Mouse (Mus musculus): ENCODE measurements around the gene Slc44a3. TPM values are rescaled to one million over a fixed set of nuclear protein-coding genes. Genes with fewer than 3 reads are reported as not detected.
A peak's percentile ranks its signal among the peaks of the same experiment; 100 is the strongest.

The Slc44a3 gene
- total RNA-seq, 2 experiments from 2014 or later, result 20.3 to 24.1 TPM

DNA sequence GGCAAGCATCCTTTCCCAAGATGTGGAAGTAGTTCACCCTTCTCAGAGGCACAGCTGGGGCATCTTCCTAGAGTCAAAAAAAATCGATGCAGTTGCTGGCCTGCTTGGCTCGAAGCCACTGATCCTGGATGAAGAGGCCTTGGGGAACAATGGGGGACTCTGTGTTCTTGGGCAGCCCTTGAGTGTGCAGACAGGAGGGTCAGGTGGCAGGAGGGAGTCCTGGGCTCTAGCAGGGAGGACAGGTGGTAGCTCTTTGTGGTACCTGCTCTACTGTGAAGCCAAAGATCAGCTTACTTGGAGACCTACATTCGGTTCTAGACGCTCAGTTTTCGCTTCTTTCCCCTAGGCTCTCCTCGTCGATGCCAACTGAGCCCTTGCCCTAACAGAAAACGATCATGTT lies 26.0 kb downstream of the Slc44a3 start:
- no peak for DNase-seq (ENCODE audit: low spot score in 2 of 2)

DNA sequence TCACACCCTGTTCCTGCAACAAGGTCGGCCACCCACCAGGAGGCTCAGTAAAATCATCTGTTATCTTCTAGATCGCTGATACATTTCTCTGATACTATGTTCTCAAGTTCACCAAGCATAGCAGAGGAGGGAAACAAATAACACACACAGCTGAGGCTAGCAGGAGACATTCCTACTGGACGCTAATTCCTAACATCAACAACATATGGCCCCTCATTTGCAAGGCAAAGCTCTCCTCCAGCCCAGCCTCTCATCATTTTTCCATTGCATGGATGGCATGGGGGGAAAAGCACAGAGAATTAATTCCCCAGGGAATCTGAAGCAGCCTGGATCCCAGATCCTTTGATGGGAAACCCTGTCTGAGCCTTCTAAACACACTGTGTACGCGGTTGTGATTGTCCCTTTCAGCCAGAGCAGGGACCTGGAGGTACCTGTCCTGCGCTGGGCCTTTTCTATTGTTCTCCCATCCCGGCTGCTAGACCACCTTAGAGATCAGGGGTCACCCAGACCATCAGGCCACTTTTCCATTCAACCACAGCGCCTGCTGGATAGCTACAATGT lies 27.2 kb downstream of the Slc44a3 start:
- DNase-seq (ENCODE audit: low spot score in 2 of 2), result no peak

DNA sequence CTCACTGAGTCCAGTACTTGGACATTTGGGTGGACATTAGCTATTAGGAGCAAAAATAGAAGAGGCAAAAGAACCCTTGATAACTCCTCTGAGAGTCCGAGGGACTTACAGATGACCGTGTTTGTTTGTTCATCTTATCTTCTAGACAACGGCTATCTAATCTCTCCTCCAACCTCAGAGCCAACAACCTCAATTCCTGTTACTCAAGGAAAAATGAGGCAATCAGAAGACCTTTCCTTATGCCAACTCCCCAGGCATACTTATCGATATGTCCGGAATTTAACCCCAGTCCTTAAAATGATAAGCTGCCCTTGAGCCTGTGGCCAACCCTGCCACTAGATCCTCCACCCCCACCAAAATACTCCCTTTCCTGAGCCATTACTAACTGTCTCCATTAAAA lies 31.5 kb downstream of the Slc44a3 start:
- DNase-seq (ENCODE audit: low spot score in 2 of 2), result no peak

DNA sequence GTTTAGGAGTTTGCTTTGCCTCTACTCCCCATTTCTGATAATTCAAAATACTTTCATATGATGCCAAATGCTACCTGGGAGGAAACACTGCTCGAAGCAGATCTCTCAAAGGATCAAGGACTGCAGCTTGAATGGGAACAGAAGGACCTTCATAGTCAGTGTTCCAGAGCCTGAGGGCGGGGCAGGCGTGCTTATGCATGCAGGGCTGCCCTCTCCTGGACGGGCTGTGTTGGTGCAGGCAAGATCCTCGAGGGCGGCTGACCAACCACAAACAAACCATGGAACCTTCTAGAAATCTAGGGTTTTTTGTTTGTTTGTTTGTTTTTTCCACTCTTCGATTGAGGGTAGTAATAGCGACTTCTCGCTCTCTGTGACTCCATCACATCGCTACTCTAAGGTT lies 32.0 kb downstream of the Slc44a3 start:
- DNase-seq (ENCODE audit: low spot score in 2 of 2), result peak; percentile 78 to 82

DNA sequence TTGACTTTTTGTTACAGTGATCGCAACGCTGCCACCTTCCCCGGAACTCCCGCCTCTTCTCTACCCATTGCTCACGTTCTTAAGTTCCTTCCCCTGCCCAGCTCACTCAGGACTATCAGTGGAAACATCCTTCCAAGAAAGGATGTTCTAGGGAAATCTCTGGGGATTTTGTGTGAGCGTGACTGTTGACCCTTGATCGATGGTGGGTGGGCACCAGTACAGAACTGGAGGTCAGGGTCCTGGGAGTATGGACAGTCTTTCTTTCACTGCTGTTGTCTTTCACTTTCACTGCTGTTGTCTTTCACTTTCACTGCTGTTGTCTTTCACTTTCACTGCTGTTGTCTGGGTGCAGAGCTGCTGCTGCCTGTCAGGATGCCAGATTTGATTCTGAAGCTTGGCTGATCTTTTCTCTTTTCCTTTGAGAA lies 38.2 kb downstream of the Slc44a3 start:
- no peak for DNase-seq (ENCODE audit: low spot score in 2 of 2)

DNA sequence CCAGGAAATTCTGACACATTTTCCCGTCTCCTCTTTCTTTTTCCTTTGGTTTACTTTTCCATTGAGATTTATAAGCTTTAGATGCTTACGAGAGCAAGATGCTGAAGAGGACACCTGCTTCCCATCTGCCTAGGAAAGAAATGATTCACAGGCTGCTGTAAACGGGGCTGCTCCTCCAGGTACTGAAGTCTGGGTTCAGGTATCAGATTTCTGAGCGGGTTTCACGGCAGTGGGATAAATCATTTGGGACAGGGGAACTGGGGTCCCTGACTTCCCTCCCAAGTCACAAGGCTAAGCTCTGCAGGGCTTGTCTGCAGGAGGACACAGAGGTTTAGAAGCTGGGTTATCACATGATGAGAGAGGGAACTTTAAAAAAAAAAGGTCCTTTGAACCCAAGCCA lies 40.2 kb downstream of the Slc44a3 start:
- no peak for DNase-seq (ENCODE audit: low spot score in 2 of 2)

DNA sequence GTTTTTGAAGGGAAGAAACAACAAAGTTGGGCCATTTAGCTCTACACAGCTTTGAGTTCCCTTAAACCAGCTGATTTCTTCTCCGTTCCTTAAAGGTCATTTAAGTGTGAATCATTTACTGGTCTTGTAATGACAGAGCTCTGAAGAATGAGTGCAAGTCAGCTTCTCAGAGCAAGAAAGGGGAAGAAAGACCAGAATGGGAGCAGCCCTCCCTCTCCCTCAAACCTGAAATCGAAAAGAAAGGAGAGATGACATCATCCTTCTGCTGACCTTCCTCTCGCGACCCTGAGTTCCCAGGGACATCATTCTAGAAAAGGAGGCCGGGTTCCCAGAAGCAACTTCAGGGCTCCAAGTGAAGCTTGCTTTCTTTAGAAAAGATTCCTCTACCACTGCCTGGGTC lies 41.3 kb downstream of the Slc44a3 start:
- DNase-seq (ENCODE audit: low spot score in 2 of 2), result peak in 1 of 2 experiments; percentile 44

DNA sequence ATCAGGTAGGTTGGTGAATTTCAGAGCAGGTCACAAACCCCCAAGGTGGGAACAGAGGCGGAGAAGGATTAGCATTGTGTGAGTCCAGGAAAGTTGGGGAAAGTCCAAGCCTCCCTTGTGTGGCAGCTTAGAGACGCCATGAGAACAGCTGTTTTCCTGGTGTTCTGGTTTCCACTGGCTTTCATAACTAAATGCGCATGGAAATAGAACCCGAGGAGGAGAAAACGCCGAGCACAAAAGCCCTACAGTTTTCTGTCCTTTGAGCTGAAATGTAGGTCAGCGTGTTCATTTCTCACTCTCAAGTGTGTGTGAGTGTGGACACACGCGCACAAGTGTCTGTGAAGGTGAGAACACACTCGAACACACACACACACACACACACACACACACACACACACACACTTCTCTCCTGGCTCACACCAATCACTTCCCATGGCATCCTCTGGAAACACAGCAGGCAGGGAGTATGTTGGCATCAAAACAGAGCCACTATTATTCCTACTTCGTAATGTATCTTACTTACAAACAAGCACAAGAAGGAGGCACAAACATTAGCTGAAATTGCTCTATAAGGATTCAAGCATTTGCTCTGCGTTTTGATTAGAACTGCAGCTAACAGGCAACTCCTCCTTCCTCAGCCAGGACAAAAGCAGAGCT lies 42.6 kb downstream of the Slc44a3 start:
- no peak for DNase-seq (ENCODE audit: low spot score in 2 of 2)

DNA sequence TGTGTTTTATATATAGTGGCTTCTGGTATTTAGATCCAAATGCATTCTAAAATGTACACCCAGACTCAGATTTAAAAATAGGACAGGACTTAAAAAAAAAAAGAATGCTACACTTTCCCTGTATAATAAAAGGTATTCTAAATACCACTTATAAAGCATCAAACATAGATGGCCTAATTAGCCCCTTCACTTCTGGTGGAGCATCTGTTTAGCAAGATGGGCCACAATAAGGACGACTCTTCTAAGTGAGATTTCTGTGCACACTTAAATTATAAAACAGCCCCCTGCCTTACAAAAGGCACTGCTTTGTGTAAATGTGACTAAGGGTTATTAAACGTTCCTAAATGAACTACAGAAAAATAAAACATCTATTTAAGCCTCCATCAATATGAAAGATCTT lies 47.0 kb downstream of the Slc44a3 start:
- no peak for DNase-seq (ENCODE audit: low spot score in 2 of 2)

DNA sequence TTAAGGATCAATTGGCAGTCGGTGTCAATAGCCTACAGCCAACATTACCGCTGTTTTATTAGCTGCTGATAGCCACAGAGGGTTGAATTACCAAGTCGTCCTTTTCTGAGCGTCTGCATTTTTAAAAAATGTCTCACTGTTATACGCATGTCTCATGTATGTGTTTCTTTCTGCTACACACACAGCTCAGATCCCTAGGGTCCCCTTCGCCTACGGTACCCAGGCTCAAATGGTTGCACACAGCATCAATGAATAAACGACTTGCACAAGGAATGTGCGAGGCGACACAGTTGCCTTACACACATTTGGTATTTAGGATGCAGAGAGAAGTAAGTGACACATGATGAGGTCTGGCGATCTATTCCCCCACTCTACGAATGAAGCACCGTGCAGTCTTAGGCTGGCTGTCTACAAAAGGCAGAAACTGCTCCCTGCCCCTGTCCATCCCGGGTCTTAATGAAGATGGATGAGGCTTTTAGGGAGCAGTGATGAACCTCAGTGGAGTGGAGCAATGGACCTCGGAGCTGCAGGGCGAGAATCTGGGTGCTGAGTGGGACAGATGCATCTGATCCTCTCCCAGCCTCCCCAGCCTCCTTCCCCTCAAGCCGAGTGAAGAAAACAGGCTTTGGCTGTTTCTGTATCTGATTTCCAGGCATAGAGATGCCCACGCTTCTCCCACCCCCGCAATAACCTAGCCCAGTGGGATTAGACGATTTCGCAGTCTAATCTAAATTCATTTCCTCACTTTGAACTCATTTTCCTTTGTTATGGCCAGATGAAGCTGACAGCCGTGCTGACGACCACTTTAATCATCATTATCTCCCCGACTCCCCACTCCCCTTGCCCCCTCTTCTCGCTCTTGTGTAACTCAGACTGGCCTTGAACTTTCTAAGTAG lies 48.7 kb downstream of the Slc44a3 start:
- DNase-seq (ENCODE audit: low spot score in 2 of 2), result no peak

DNA sequence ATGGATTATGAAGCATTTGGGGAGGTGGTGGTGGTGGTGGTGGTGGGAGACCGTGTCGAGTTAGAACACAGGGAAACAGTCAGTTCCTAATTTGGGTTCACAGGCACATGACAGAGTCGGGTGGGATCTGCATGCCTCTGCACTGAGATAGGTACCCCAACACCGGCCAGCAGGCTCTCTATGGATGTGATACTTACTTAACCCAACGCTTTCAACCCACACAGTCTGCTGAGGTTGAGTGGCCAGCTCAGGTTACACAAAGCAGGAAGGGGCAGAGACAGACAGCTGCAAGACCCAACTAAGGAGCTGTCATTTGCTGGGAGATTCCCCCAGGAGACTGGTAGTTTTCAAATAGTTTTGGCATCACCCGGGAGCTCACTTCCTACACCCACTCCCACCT lies 50.6 kb downstream of the Slc44a3 start:
- DNase-seq (ENCODE audit: low spot score in 2 of 2), result no peak

DNA sequence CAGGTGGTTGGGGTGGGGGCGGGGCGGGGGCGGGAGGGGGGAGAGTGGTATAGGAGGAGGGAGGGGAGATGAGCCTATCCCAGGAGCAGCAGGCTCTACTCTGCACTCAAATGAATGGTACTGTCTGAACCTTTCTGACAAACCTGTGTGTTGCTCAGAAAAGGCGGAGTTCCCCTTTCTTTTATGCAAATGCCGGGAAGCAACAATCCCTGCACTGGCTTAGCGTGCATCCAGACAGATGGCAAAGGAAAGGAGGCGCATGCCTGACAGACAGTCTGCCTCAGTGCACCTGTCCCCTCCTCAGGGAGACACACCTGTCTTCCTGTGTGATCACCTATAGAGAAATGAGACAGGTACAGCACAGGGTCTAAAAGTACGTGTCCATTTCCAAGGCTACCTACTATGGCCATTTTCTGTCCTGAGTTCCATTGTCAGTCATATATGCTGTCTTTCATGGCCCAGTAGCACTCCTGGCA lies 51.2 kb downstream of the Slc44a3 start:
- no peak for DNase-seq (ENCODE audit: low spot score in 2 of 2)

DNA sequence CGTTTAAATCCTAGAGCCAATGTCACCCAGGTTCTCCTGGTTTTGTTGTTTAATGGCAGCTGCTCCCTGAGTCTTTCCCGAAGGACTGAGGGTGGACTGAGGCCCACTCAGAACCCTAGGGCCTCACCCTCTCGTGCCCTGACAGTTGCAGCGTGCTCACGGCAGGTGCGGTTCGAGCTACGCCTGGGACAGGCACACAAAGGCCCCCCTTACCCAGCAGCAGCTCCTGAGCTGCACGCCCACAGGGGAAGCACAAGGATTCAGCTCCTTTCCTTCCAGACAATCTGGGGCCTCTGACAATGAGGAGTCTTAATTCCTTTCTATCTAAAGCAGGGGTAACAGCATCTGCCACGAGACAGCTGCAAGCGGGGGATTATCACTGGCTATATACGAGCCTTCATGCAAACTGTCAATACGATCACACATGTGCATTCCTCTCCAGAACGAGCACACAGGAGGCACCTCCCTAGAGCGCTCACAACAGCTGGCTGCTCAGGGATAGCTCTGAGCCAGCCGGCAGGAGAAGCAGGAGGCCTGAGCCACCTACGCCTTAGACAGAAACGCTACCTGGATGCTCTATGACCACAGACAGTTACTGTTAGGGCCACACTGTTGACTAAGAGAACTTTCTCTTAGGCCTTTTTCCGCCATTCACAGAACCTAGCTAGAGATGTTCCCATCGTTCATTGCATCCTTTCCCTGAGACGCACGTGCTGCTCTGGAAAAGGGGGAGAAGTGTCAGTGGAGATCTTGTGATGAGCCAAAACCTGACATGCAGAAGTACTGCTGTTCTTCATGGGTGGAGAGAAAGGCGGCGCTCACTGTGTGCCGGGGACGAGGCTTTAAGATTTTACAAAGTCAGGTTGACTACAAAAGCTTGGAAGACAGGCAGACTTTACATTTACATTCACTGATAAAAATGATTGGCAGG lies 51.9 kb downstream of the Slc44a3 start:
- no peak for DNase-seq (ENCODE audit: low spot score in 2 of 2)

DNA sequence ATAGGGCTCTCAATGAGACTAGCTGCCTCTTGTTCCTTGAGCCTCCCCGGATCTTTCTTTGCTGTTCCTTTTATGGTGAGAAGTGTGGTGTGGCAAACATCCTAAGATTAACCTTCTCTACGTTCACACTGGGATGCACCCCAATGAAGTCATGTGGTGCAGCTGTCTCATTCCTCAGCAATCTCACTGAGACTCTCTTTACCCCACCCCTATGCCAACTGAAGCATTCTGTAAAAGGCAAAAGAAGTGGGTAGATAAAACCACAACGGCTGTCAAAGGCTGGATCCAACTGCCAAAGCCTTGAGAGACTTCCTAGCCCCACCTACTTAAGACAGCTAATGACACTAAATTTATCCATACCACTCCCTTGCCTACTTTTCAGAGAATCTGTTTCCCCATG lies 57.5 kb downstream of the Slc44a3 start:
- no peak for DNase-seq (ENCODE audit: low spot score in 2 of 2)

DNA sequence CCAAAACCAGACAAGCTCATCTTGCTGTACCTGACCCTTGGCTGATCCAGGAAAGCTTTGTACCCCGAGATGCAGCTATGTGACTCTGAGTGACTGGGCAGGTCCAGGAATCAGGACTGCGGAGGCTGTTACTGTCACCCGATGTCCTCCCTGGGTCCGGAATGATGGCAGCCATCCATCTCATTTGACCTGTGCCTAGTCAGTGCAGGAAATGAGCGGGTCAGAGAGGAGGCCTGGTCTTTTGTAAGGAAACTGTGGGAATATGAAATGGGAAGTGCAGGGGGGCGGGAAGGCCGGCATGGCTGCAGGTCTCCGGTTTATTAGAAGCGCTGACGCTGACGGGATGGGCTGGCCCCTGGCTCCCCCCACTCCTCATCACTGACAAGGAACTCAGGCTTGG lies 60.5 kb downstream of the Slc44a3 start:
- DNase-seq (ENCODE audit: low spot score in 2 of 2), result no peak

DNA sequence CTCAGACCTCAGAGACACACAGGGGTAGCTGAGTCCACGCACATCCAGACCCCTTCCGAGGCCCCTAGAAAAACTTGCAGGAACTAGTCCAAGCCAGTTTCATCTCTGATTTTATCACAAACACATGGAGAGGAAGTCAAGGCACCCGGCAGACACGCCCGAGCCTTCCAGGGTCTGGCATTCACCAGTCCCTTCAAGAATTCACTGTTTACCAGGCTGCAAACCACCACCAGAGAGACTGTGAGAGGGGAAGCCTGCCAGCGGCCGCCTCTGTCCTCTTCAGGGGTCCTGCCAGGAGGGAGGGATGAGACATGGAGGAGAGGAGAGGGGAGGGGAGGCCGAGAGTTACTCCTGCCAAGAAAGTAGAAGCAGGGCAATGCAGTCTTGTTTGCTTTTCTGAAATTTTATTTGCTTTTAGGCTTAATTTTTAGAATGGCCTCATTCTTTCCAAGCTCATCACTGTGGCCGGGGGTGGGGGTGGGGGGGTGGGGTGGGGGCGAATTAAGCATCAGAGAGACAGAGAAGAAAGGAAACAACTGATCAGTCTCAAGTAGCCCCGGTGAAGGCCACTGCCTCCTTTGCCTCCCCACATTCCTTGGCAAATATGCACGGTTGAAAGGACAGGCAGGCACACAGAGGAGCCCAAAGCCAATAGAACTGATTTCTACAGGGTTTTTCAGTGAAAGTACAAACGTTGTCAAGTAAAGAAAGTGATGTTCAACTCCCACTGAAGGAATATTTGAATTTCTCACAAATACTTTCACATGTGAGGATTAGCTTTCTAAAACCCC lies 62.8 kb downstream of the Slc44a3 start:
- DNase-seq (ENCODE audit: low spot score in 2 of 2), result no peak

DNA sequence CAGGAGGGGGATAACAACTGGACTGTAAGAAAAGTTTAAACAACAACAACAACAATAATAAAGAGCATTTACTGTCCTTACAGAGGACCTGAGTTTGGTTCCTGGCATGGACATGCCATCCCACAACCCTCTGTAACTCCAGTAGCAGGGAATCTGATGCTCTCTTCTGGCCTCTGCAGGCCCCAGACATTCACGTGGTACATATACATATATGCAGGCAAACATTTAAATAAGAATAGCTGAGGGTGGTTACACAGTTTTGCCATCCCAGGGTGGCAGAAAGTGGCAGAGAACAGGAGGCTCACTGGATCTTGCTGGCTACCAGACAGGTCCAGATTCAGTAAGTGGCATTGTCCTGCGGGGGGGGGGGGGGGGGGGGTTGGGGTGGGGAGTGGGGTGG lies 64.1 kb downstream of the Slc44a3 start:
- DNase-seq (ENCODE audit: low spot score in 2 of 2), result no peak

DNA sequence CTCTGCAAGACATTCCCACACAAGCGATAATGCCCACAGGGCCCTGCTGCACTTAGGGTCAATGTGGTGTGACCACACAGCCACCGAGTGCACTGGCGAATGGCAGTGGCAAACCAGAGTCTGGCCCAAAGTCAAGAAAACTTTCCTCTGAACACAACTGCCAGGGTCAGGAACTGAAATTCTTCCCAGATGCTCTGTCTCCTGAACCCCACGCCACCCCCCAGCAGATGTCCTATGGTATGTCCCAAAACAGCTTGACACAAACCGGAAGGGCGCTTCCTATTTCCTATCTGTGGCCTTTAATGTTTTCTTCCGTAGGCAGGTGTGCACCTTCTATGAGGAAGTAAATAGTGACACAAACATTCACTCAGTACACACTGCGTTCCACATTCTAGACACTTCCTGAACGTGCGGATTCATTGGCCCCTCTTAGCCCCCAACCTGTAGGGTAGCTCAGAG lies 65.1 kb downstream of the Slc44a3 start:
- no peak for DNase-seq (ENCODE audit: low spot score in 2 of 2)

DNA sequence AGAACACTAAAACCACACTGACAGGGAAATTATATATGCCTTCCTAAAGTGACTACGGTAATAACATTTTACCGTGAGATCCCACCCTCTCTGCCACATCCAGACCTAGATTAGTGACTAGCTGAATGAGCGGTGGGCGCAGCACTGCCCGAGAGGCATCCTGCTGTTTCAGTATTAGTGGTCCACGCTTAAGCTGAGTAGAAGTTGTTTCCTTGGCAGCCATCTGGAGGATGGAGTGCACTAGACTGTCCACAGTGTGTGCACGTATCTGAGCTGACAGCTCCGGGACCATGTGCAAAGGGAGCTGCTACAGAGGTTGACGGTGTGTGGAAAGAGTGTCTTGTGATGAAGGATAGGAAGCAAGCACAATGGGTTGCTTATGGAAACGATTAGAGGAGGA lies 66.4 kb downstream of the Slc44a3 start:
- DNase-seq (ENCODE audit: low spot score in 2 of 2), result no peak

DNA sequence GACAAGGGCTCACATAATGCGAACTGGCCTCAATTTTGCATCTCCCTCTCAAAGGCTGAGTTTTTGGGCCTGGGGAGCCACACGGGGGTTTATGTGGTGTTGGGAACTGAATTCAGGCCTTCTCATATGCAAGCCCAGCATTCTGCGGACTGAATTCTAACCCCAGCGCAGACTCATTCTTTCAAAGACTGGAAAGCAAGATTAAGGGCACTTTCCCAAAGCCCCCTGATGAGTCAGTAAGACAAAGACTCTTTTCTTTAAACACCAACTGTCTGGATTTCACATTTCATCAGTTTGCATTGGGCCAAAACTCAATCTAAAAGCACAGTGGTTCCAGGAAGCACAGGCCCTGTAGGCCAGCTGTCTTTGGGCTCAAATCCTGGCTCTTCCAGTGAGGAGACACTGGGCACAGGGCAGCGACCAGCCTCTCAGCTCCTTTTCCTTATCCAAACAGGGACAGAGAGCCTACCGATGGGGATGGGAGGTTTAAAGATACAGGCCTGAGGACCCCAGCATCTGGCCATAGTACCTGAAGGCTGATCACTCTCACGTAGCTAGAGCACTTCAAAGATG lies 67.4 kb downstream of the Slc44a3 start:
- DNase-seq (ENCODE audit: low spot score in 2 of 2), result no peak
